Mouse (Mus musculus) cerebellum, postnatal 36 days (tissue): ENCODE results near the gene Sft2d2.
A peak's percentile ranks its signal among the peaks of the same experiment; 100 is the strongest.

Experiments used
- DNase-seq, 2 experiments: peaks; one replicate each; pipeline ENCODE4 v3.0.0; 2021 to 2022; ENCODE audit warnings: mixed read lengths in 2 of 2

The Sft2d2 gene

DNA sequence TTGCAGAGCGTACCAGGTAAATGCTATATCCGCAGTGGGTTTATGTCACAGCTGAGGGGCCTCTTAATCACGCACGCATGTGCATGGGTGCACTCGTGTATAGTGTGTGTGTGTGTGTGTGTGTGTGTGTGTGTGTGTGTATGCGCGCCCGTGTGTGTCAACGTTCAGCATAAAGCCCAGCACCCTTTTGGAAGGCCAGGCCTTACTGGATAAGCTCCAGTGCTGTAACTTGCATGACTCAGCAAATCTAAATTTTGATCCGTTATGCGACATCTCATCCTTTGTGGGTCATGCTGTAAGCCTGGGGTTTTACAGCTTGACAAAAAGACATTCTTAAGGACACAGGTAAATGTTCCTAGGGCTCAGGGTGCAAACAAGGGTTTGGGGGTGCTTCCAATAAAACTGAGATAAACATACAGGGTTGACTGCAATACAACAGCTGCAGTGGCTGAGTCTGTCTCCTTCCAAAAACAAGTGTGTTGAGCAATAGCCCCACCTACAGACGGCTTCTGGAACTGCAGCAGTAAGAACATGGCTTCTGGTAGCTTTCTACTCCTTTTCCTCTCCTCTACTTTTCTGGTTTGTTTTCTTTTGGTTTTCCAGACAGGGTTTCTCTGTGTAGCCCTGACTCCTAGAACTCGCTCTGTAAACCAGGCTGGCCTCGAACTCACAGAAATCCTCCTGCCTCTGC lies 61.9 kb downstream of the Sft2d2 start:
- peak; percentile 63 to 76 for DNase-seq

DNA sequence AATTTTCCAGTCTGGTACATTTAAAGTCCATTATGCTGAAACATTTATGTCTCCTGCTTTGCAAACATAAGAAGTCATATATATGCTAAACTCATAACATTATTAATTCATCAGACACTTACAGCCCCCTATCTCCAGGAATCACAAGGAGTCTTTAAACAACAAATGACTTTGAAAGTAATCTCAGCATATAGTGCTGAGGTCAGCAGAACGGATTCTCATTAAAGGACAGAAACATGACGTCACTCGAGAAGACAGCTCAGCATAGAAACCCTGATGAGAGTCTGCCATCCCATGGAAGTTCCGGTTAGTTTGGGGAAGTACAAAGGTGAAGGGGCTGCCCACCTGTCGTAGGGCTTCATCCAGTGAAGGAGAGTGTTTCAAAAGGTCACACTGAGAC lies 64.7 kb downstream of the Sft2d2 start:
- no peak for DNase-seq
